Mouse (Mus musculus) cortical plate, adult 2 months (tissue): ENCODE data around the gene Psen2.

Source experiments
- CTCF ChIP-seq: fragments of 200-500 bp; IDR thresholded peaks from 2 replicates; pipeline ENCODE4 v1.5.1; 2011; ENCODE audit warnings: mild to moderate bottlenecking, control low read depth, low read length; ENCODE audit not compliant: insufficient read depth; ENCODE audit errors: extremely low read depth
- POLR2A ChIP-seq: fragments of 200-500 bp; IDR thresholded peaks from 2 replicates; pipeline ENCODE4 v1.6.1; 2011; ENCODE audit warnings: mild to moderate bottlenecking, low read length, control low read depth; ENCODE audit not compliant: insufficient read depth; ENCODE audit errors: extremely low read depth

DNA sequence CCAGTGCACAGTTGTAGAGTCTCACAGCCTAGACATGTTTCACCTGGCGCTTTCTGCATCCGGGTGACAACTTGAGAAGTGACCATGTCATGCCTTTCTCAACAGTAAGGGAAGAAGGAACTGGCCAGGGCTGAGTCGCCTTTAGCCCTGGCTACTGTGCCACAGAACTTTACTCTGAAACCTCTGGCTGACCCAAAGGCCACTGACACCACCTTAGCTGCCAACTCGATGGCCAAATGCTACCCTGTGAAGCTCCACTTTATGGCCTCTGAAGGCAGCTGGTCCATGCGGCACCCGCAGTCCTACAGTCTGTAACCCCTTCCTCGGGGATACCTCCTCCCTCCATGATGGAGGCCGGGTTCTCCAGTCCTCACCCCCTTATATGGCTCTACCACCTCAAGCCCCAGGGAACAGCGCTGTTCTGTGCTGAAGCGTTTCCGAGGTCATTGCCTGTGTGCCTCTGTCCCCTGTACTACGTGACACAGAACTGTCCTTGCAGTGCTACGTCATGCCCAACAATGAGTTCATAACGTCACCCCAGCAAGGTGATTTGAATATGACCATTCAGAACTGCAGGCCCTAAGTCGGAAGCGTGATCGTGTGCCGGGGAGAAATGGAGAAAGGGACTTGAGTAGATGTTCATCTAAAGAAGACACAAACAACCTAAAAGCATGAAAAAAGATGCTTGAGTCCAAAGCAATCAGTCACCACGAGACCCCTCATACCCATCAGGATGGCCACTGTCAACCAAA is 42.3 kb downstream of the Psen2 start:
- no peak for TF ChIP-seq CTCF
- no peak for TF ChIP-seq POLR2A
